Comparison of ENCODE assay signal across 18 mouse cellular contexts in genomic region chr16:95800911-95801442, GRCm38 (mm10).
DNase-seq lines count a peak whose midpoint lies in the region; ATAC-seq lines count a peak whose summit lies in the region.
"Had no signal": no experiment of that assay in that cellular context is flagged by ENCODE, and none has a peak within 500 bp of the region (broad histone marks: within the 10 kb centered on the region; RNA-seq: fewer than 3 reads in every experiment).

No protein-coding gene starts in this region.

- DNase-seq in embryonic facial prominence, embryonic 10.5 days (ENCODE audit: low spot score), result no peak
- DNase-seq in lung, postnatal 14 days, result no peak
- DNase-seq in cerebellum, adult 9-10 months, result peak; percentile 88
- no peak for DNase-seq in heart, postnatal 14 days
- no peak for DNase-seq in right cerebral cortex, postnatal 14 days
- DNase-seq: adrenal gland, postnatal 25 days; heart, adult 2 months; heart, postnatal 10 days; right cerebral cortex, postnatal 25 days had no signal

- 58% methylated on average over 7 of the region's 7 CpGs for WGBS in embryonic facial prominence, embryonic 13.5 days
- 84% methylated on average over 7 of the region's 7 CpGs for WGBS in embryonic facial prominence, embryonic 10.5 days
- 48% methylated on average over 7 of the region's 7 CpGs for WGBS in lung, embryonic 16.5 days
- 51% methylated on average over 7 of the region's 7 CpGs for WGBS in limb, embryonic 12.5 days

- ATAC-seq in embryonic facial prominence, embryonic 13.5 days (ENCODE audit: insufficient number of reproducible peaks, insufficient read depth, low FRiP score, low TSS enrichment, low read depth), result no peak
- peak; percentile 84 for ATAC-seq in lung, embryonic 16.5 days (ENCODE audit: low read depth)
- no peak for ATAC-seq in limb, embryonic 12.5 days (ENCODE audit: insufficient number of reproducible peaks, insufficient read depth, low FRiP score, low TSS enrichment, low read depth)
- ATAC-seq: activated CD4-positive, CD25-positive, alpha-beta regulatory T cell, adult 4 months; forebrain, embryonic 16.5 days; intestine, embryonic 15.5 days; liver, embryonic 12.5 days had no signal

- H3K4me3 ChIP-seq in embryonic facial prominence, embryonic 13.5 days, result no peak overlapping the region
- H3K4me3 ChIP-seq in embryonic facial prominence, embryonic 10.5 days, result no peak overlapping the region
- no peak overlapping the region for H3K4me3 ChIP-seq in lung, embryonic 16.5 days (ENCODE audit: low read length)
- H3K4me3 ChIP-seq in limb, embryonic 12.5 days (replicated peaks), result no peak overlapping the region
- H3K4me3 ChIP-seq: heart, adult 2 months; intestine, embryonic 15.5 days; layer of hippocampus, adult 2 months; liver, embryonic 12.5 days; neural tube, embryonic 12.5 days had no signal

- intact Hi-C loops in heart, postnatal 14 days (cut with DNase I), result no loop called here

- H3K4me1 ChIP-seq in embryonic facial prominence, embryonic 13.5 days, result peaks cover 16% of the 10 kb centered on the region
- H3K4me1 ChIP-seq in embryonic facial prominence, embryonic 10.5 days, result peaks cover 11% of the 10 kb centered on the region; the same call in 1 of the 2 replicates
- peaks cover 12% of the 10 kb centered on the region for H3K4me1 ChIP-seq in lung, embryonic 16.5 days (replicated peaks; ENCODE audit: control insufficient read depth, insufficient read depth, low read length)
- peaks cover 44% of the 10 kb centered on the region for H3K4me1 ChIP-seq in limb, embryonic 12.5 days (replicated peaks)
- H3K4me1 ChIP-seq: neural tube, embryonic 12.5 days had no signal

- H3K9ac ChIP-seq in embryonic facial prominence, embryonic 13.5 days, result no peak overlapping the region
- H3K9ac ChIP-seq in lung, embryonic 16.5 days (ENCODE audit: low read length), result no peak overlapping the region
- H3K9ac ChIP-seq in limb, embryonic 12.5 days (replicated peaks), result no peak overlapping the region
- H3K9ac ChIP-seq: intestine, embryonic 15.5 days; liver, embryonic 12.5 days; neural tube, embryonic 12.5 days had no signal

- H3K27me3 ChIP-seq in embryonic facial prominence, embryonic 13.5 days, result no peaks in the 10 kb centered on the region
- no peaks in the 10 kb centered on the region for H3K27me3 ChIP-seq in embryonic facial prominence, embryonic 10.5 days (replicated peaks; ENCODE audit: low read depth, poor library complexity, severe bottlenecking)
- H3K27me3 ChIP-seq in lung, embryonic 16.5 days (ENCODE audit: control insufficient read depth, insufficient read depth, low read depth, low read length), result no peaks in the 10 kb centered on the region
- H3K27me3 ChIP-seq in limb, embryonic 12.5 days, result no peaks in the 10 kb centered on the region
- H3K27me3 ChIP-seq: intestine, embryonic 15.5 days; liver, embryonic 12.5 days; neural tube, embryonic 12.5 days had no signal

- H3K27ac ChIP-seq in embryonic facial prominence, embryonic 13.5 days, result peak overlapping the region; percentile 16; the same call in 1 of the 2 replicates
- H3K27ac ChIP-seq in embryonic facial prominence, embryonic 10.5 days (replicated peaks), result no peak overlapping the region
- H3K27ac ChIP-seq in lung, embryonic 16.5 days (ENCODE audit: low read length), result peak overlapping the region; percentile 84
- H3K27ac ChIP-seq in limb, embryonic 12.5 days, result 0 out of 2 replicates have a peak overlapping the region, but pooled peaks have one; percentile 57
- H3K27ac ChIP-seq: heart, adult 2 months; intestine, embryonic 15.5 days; liver, embryonic 12.5 days; neural tube, embryonic 12.5 days had no signal

- H3K4me2 ChIP-seq in embryonic facial prominence, embryonic 13.5 days, result no peak overlapping the region
- no peak overlapping the region for H3K4me2 ChIP-seq in lung, embryonic 16.5 days (ENCODE audit: low read depth, low read length)
- H3K4me2 ChIP-seq in limb, embryonic 12.5 days, result no peak overlapping the region
- H3K4me2 ChIP-seq: intestine, embryonic 15.5 days; liver, embryonic 12.5 days; neural tube, embryonic 12.5 days had no signal

- H3K9me3 ChIP-seq in embryonic facial prominence, embryonic 13.5 days, result no peaks in the 10 kb centered on the region
- H3K9me3 ChIP-seq in embryonic facial prominence, embryonic 10.5 days, result no peaks in the 10 kb centered on the region
- no peaks in the 10 kb centered on the region for H3K9me3 ChIP-seq in lung, embryonic 16.5 days (ENCODE audit: control insufficient read depth, low read length)
- H3K9me3 ChIP-seq in limb, embryonic 12.5 days, result peaks cover 3% of the 10 kb centered on the region; the same call in 1 of the 2 replicates
- H3K9me3 ChIP-seq: intestine, embryonic 15.5 days; liver, embryonic 12.5 days; neural tube, embryonic 12.5 days had no signal

- no peaks in the 10 kb centered on the region for H3K36me3 ChIP-seq in embryonic facial prominence, embryonic 13.5 days
- no peaks in the 10 kb centered on the region for H3K36me3 ChIP-seq in embryonic facial prominence, embryonic 10.5 days (replicated peaks)
- no peaks in the 10 kb centered on the region for H3K36me3 ChIP-seq in lung, embryonic 16.5 days (ENCODE audit: control insufficient read depth, insufficient read depth, low read length)
- no peaks in the 10 kb centered on the region for H3K36me3 ChIP-seq in limb, embryonic 12.5 days
- H3K36me3 ChIP-seq: intestine, embryonic 15.5 days; liver, embryonic 12.5 days; neural tube, embryonic 12.5 days had no signal
